Mouse (Mus musculus) kidney, embryonic 14.5 days (tissue): ENCODE measurements around the gene Xbp1. TPM values are rescaled to one million over a fixed set of nuclear protein-coding genes. Genes with fewer than 3 reads are reported as not detected.

Experiments used
- ATAC-seq: fragments of 200-750 bp; cut with Nextera tagmentation; 2 replicates; pipeline ENCODE4 v1.8.0; 2017; ENCODE audit warnings: moderate number of reproducible peaks, mild to moderate bottlenecking, moderate TSS enrichment, moderate library complexity; ENCODE audit not compliant: low FRiP score, low TSS enrichment
- H3K27ac ChIP-seq: fragments of 300-500 bp; sonication (generic); 2 replicates; pipeline ENCODE4 v1.5.1; 2014; ENCODE audit warnings: low read depth, mild to moderate bottlenecking, low read length, moderate library complexity, mixed read lengths
- H3K27me3 ChIP-seq: fragments of 300-500 bp; sonication (generic); 2 replicates; pipeline ENCODE4 v1.6.1; 2014; ENCODE audit warnings: mild to moderate bottlenecking, low read length; ENCODE audit not compliant: control insufficient read depth, insufficient read depth
- H3K36me3 ChIP-seq: fragments of 300-500 bp; sonication (generic); 2 replicates; pipeline ENCODE4 v1.6.1; 2014; ENCODE audit warnings: low read length, mixed read lengths; ENCODE audit not compliant: control insufficient read depth, insufficient read depth
- H3K4me1 ChIP-seq: fragments of 300-500 bp; sonication (generic); 2 replicates; pipeline ENCODE4 v1.6.1; 2014; ENCODE audit warnings: low read length, mixed read lengths; ENCODE audit not compliant: control insufficient read depth, insufficient read depth
- H3K4me2 ChIP-seq: fragments of 300-500 bp; sonication (generic); replicated peaks from 2 replicates; pipeline ENCODE4 v1.6.1; 2014; ENCODE audit warnings: low read depth, mild to moderate bottlenecking, low read length
- H3K4me3 ChIP-seq: fragments of 300-500 bp; sonication (generic); 2 replicates; pipeline ENCODE4 v1.5.1; 2014; ENCODE audit warnings: mild to moderate bottlenecking, low read length
- H3K9ac ChIP-seq: fragments of 300-500 bp; sonication (generic); 2 replicates; pipeline ENCODE4 v1.6.1; 2014; ENCODE audit warnings: low read depth, mild to moderate bottlenecking, low read length, moderate library complexity
- H3K9me3 ChIP-seq: fragments of 300-500 bp; sonication (generic); 2 replicates; pipeline ENCODE4 v1.6.1; 2016; ENCODE audit warnings: low read length; ENCODE audit not compliant: control insufficient read depth
- WGBS: fragments of 180-500 bp; shearing (Covaris S2); extraction: QIAGEN DNeasy Blood & Tissue Kit; methylation state at CpG from one replicate; pipeline ENCODE4 v1.1.7; 2014; 5-methylcytosine and 5-hydroxymethylcytosine counted together
- polyA plus RNA-seq: library from polyadenylated mRNA; unstranded; fragments of >200 nt; fragmentation: Nextera tagmentation; extraction: Ambion mirVana; gene quantifications from 2 replicates; pipeline ENCODE4 v1.2.1, GENCODE M21; 2014

Gene Xbp1
- polyA plus RNA-seq, 1 experiment from 2014 or later, result 174 TPM

DNA sequence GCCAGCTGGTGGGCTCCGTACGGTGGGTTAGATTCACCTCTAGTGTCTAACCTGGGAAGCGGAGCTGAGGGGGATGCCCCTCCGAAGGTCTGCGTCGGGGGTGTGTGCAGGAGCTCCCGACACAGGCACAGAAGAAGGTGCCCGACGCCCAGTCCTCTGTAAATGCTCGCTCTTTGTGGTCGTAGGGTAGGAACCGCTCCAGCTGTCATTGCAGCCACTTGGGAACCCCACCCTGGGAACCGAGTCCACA lies 732 bp downstream of the Xbp1 start:
- Histone ChIP-seq H3K27ac (peak overlapping the region; percentile 89), H3K4me2 (peak overlapping the region; percentile 65), H3K4me1 (peaks cover 20% of the 10 kb centered on the region), H3K27me3 (no peaks in the 10 kb centered on the region), H3K9ac (peak overlapping the region; percentile 96), H3K4me3 (peak overlapping the region; percentile 91), H3K36me3 (peaks cover 41% of the 10 kb centered on the region), H3K9me3 (no peaks in the 10 kb centered on the region)
- ATAC-seq, result peak; percentile 13; the same call in 1 of the 2 replicates
- 1% methylated on average over 13 of the region's 13 CpGs for WGBS

DNA sequence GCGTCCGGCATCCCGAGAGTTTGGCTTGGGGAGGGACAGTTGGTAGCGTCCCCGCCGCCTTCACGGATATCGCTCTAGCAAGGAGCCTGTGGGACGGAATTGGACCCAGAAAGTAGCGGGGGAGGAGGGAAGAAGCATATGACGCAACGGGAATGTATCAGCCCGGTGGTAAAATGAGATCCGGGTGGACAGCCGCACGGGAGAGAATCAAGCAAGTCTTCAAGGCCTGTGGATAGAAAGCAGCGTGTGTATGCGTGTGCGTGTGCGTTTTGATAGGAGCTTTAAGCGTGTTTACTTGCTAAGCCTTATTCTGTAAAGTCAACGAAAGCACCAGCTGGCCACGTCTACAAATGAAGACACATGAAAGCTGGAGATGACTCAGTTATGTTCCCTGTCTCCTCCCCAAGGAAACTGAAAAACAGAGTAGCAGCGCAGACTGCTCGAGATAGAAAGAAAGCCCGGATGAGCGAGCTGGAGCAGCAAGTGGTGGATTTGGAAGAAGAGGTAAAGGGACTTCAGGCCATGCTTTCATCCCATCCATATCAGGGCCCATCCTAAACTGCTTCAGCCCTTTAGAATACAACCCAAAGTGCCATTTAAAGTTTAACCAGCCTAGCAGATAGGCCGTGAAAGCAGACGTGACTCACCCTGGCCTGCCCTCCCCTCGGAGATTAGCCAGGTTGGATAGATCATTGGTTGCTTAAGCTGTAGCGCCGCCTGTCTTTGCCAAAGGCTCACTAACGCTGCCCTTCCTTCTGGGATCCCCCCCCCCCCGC lies 1.2 kb downstream of the Xbp1 start:
- Histone ChIP-seq H3K27me3 (no peaks in the 10 kb centered on the region), H3K9me3 (no peaks in the 10 kb centered on the region), H3K36me3 (peaks cover 45% of the 10 kb centered on the region), H3K4me3 (peak overlapping the region; percentile 91), H3K4me2 (peak overlapping the region; percentile 65), H3K4me1 (peaks cover 20% of the 10 kb centered on the region), H3K27ac (peak overlapping the region; percentile 89), H3K9ac (peak overlapping the region; percentile 96)
- ATAC-seq, result peak; percentile 7; the same call in 1 of the 2 replicates
- WGBS, result under 1% methylated on average over 34 of the region's 34 CpGs

DNA sequence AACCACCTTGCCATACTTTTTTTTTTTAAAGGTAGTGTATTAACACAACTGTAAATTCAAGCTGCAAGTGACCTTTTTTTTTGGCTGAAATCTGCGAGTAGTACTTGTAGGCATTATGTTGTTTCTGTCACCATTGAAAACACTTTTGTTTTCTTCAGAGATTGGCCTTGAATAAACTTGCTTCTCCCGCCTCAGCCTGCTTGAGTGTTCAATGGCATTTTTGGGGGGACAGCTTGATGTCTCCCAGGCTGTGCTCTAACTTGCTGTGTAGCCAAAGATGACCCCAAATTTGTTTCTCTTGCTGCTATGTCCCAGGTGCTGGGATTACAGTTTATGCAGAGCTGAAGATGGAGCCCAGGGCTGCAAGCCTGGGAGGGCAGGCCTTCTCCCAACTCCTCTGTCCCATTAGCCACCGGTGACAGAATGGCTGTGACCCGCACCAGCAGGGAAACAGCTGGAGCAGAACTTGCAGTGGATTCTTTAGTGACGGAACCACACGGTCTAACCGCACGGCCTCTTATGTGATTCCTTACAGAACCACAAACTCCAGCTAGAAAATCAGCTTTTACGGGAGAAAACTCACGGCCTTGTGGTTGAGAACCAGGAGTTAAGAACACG lies 2.4 kb downstream of the Xbp1 start:
- Histone ChIP-seq H3K9me3 (no peaks in the 10 kb centered on the region), H3K4me2 (peak overlapping the region; percentile 65), H3K4me3 (peak overlapping the region; percentile 91; the same call in 1 of the 2 replicates), H3K9ac (peak overlapping the region; percentile 96; the same call in 1 of the 2 replicates), H3K36me3 (peaks cover 53% of the 10 kb centered on the region), H3K27ac (no peak overlapping the region), H3K27me3 (no peaks in the 10 kb centered on the region), H3K4me1 (peaks cover 20% of the 10 kb centered on the region)
- no peak for ATAC-seq
- 90% methylated on average over 11 of the region's 11 CpGs for WGBS

DNA sequence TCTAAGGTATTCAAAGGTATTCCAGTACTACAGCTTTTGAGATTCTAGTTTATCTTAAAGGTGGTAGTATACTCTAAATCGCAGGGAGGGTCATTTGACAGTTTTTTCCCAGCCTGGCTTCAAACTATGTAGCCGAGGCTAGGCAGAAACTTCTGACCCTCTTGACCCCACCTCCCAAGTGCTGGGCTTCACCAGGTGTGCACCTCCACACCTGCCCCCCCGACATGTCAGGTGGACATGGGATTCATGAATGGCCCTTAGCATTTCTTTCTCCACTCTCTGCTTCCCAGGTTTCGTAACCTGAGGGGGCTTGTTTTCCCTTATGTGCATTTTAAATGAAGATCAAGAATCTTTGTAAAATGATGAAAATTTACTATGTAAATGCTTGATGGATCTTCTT lies 5.0 kb downstream of the Xbp1 start:
- peaks cover 15% of the 10 kb centered on the region for H3K4me1 ChIP-seq
- ATAC-seq, result no peak
- no peak overlapping the region for H3K4me2 ChIP-seq
- no peak overlapping the region for H3K9ac ChIP-seq
- no peak overlapping the region for H3K4me3 ChIP-seq
- H3K27ac ChIP-seq, result no peak overlapping the region
- H3K27me3 ChIP-seq, result no peaks in the 10 kb centered on the region
- peaks cover 74% of the 10 kb centered on the region for H3K36me3 ChIP-seq
- WGBS, result 90% methylated on average over 4 of the region's 4 CpGs
- no peaks in the 10 kb centered on the region for H3K9me3 ChIP-seq

DNA sequence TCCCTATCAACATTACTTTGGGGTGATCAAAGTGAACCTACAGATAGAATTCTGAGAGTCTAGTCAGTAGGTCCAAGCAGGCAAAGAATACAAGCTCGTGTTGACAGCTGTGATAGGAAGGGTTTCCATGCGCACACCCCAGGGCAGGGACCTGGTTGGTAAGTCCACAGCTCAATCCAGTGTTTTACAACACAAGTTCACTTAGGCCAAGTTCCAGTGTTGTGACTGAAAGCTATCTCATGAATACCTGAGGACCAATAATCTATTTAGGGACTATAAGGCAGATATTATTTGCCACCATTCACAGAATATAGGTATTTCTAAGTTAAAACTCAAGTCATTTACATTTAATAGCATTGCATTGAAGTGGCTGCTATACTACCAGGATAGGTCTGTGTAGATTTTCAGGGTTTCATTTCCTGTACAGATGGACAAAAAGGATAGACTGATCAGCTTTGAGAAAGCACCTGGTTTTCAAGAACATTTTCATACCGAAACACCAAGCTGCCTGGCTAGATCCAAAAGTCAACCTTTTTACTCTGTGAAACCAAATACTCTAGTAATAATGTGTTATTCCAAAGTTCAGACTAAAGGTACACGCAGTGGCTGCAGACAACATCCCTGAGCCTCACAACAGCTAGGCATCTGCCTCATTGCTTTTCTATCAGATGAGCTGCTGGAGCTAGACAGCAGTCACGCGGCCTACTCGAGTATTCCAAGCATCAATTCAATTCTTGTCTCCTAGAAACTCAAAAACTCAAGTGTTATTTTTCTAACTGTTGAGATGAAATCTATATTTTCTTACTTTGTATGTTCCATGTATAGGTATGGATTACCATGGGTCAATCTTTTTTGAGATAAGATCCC lies 6.3 kb downstream of the Xbp1 start:
- H3K9me3 ChIP-seq, result no peaks in the 10 kb centered on the region
- H3K4me1 ChIP-seq, result peaks cover 21% of the 10 kb centered on the region
- H3K27ac ChIP-seq, result no peak overlapping the region
- H3K36me3 ChIP-seq, result peaks cover 88% of the 10 kb centered on the region
- no peak for ATAC-seq
- 92% methylated on average over 7 of the region's 7 CpGs for WGBS
- no peak overlapping the region for H3K4me3 ChIP-seq
- no peak overlapping the region for H3K4me2 ChIP-seq
- H3K9ac ChIP-seq, result no peak overlapping the region
- no peaks in the 10 kb centered on the region for H3K27me3 ChIP-seq

DNA sequence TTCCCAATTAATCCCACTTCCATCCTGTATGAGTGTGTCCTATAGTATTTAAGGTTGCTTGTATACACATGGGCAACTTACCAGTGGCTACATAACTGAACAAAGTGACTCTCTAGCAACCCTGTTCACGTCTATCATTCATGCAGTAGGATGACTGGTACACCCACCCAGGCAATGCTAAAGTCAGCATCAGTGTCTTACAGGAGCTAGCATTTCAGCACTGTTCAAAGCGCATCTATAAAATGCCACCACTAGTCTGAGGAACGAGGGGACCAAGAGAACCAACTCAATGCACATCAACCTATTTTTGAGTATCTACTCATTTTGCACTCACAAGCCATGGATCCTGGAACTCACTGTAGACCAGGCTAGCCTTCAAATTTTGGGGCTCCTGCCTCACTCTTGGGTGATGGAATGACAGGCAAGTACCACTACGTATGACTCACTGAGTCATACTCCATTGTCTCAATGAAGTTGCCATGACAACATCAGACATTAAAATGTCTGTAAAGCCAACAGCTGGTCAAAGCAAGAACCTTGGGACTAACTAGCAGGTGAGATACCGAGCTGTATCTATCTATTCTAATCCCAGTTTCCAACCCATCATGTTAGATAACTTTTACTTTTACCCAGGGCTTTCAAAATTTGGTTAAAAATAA lies 7.5 kb downstream of the Xbp1 start:
- Histone ChIP-seq H3K9me3 (no peaks in the 10 kb centered on the region), H3K27me3 (no peaks in the 10 kb centered on the region), H3K27ac (no peak overlapping the region), H3K36me3 (peaks cover 91% of the 10 kb centered on the region), H3K4me1 (peaks cover 14% of the 10 kb centered on the region), H3K4me3 (no peak overlapping the region), H3K4me2 (no peak overlapping the region), H3K9ac (no peak overlapping the region)
- ATAC-seq, result no peak
- WGBS, result 80% methylated on average over 5 of the region's 5 CpGs

DNA sequence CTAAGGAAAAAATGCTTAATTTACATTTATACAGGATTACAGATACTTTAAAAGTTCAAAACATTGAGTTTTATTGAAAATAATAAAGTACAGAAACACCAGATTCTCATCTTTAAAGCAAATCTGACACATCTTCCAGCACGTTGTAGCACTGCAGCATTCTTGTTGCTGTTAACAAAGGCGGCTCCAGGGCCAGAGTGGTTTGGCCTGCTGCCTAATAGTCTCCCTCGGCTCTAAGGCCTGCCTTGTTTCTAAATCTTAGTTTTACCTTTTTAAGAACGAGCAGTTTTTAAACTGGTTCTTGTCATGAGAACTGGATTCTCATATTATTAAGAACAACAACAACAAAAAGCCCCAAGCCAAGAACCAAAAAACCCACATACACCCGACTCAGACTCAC lies 8.4 kb downstream of the Xbp1 start:
- H3K36me3 ChIP-seq, result peaks cover 91% of the 10 kb centered on the region
- H3K27ac ChIP-seq, result no peak overlapping the region
- H3K27me3 ChIP-seq, result no peaks in the 10 kb centered on the region
- H3K9ac ChIP-seq, result no peak overlapping the region
- no peak overlapping the region for H3K4me2 ChIP-seq
- no peak for ATAC-seq
- no peaks in the 10 kb centered on the region for H3K9me3 ChIP-seq
- no peak overlapping the region for H3K4me3 ChIP-seq
- 80% methylated on average over 5 of the region's 5 CpGs for WGBS
- H3K4me1 ChIP-seq, result peaks cover 9% of the 10 kb centered on the region; the same call in 1 of the 2 replicates

DNA sequence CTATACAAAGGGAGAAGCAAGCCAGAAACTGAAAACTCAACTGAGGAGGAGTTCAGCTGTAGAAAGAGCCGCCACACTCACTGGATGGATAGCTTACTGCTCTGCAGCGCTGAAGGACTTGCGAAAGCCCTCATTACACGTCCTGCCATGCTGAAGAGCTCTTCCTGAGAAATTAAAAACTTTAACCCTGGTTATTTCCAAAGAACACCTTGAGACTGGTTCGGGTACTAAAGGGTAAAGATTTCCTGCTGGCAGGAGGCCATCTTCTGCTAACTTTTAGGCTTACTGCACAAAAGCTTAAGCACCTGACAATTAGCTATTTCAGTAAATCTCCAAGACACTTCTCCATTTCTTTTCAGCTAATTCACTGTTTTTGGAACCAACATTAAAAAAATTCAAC lies 9.7 kb downstream of the Xbp1 start:
- Histone ChIP-seq H3K4me2 (no peak overlapping the region), H3K36me3 (peaks cover 91% of the 10 kb centered on the region), H3K4me1 (0 out of 2 replicates have a peak, but pooled peaks cover 6% of the 10 kb centered on the region), H3K27ac (no peak overlapping the region), H3K9me3 (no peaks in the 10 kb centered on the region), H3K4me3 (no peak overlapping the region), H3K9ac (no peak overlapping the region), H3K27me3 (no peaks in the 10 kb centered on the region)
- no peak for ATAC-seq
- 80% methylated on average over 5 of the region's 5 CpGs for WGBS
